Mouse (Mus musculus): ENCODE results near the gene Upf1.

- TF ChIP-seq CTCF (IDR thresholded peaks at IDR 0.05; ENCODE audit: control insufficient read depth, insufficient read depth, low read length) (no peak), POLR2A (IDR thresholded peaks at IDR 0.05; ENCODE audit: borderline replicate concordance, control insufficient read depth, low read depth, low read length) (no peak)
These were observed 374 bp downstream of the Upf1 start for GRCm38 (mm10) chr8:70352657-70353151.
